Mouse (Mus musculus): Measurements from ENCODE around the gene Pars2.

Gene Pars2

GRCm38 (mm10) chr4:106700798-106701197, 49.9 kb downstream of the Pars2 start:
- no peak for DNase-seq (ENCODE audit: low spot score in 2 of 2)

GRCm38 (mm10) chr4:106703956-106704355, 53.1 kb downstream of the Pars2 start:
- no peak for DNase-seq (ENCODE audit: low spot score in 2 of 2)

GRCm38 (mm10) chr4:106704416-106704815, 53.5 kb downstream of the Pars2 start:
- DNase-seq (ENCODE audit: low spot score in 2 of 2) = peak; percentile 62 to 71
